Mouse (Mus musculus): ENCODE data around the gene D130043K22Rik.

D130043K22Rik gene

GRCm38 (mm10) chr13:24844983-24845955 is at the start of gene D130043K22Rik:
D130043K22Rik (plus strand) TSS chr13:24845135.
- DNase-seq (ENCODE audit: low spot score): peak; percentile 83

- DNase-seq (ENCODE audit: low spot score): no peak
Measured at GRCm38 (mm10) chr13:24798686-24799085, 46.2 kb upstream of the D130043K22Rik start.

- peak; percentile 13 for DNase-seq (ENCODE audit: low spot score)
Measured at GRCm38 (mm10) chr13:24799378-24799777, 45.6 kb upstream of the D130043K22Rik start.

GRCm38 (mm10) chr13:24799925-24800673 is 44.8 kb upstream of the D130043K22Rik start:
- DNase-seq (ENCODE audit: low spot score): peak; percentile 50

GRCm38 (mm10) chr13:24800674-24801307 is 44.1 kb upstream of the D130043K22Rik start:
- peak; percentile 96 for DNase-seq (ENCODE audit: low spot score)

- DNase-seq (ENCODE audit: low spot score): peak; percentile 68
Measured at GRCm38 (mm10) chr13:24801308-24801921, 43.5 kb upstream of the D130043K22Rik start, which contains the start of gene BC005537. BC005537 (plus strand) TSS chr13:24801657.

GRCm38 (mm10) chr13:24802131-24802691 is 42.7 kb upstream of the D130043K22Rik start:
- peak; percentile 41 for DNase-seq (ENCODE audit: low spot score)

GRCm38 (mm10) chr13:24803196-24803595 is 41.7 kb upstream of the D130043K22Rik start:
- DNase-seq (ENCODE audit: low spot score): no peak

GRCm38 (mm10) chr13:24806079-24806478 is 38.9 kb upstream of the D130043K22Rik start:
- DNase-seq (ENCODE audit: low spot score): no peak

GRCm38 (mm10) chr13:24812521-24812920 is 32.4 kb upstream of the D130043K22Rik start:
- DNase-seq (ENCODE audit: low spot score): no peak

GRCm38 (mm10) chr13:24814616-24815015 is 30.3 kb upstream of the D130043K22Rik start:
- DNase-seq (ENCODE audit: low spot score): no peak

GRCm38 (mm10) chr13:24816125-24817092 is 28.5 kb upstream of the D130043K22Rik start:
- DNase-seq (ENCODE audit: low spot score): peak; percentile 7

GRCm38 (mm10) chr13:24819931-24820330 is 25.0 kb upstream of the D130043K22Rik start:
- no peak for DNase-seq (ENCODE audit: low spot score)

- no peak for DNase-seq (ENCODE audit: low spot score)
Measured at GRCm38 (mm10) chr13:24822663-24823343, 22.1 kb upstream of the D130043K22Rik start.

GRCm38 (mm10) chr13:24824647-24825046 is 20.3 kb upstream of the D130043K22Rik start:
- no peak for DNase-seq (ENCODE audit: low spot score)

GRCm38 (mm10) chr13:24825587-24825986 is 19.3 kb upstream of the D130043K22Rik start:
- no peak for DNase-seq (ENCODE audit: low spot score)

- no peak for DNase-seq (ENCODE audit: low spot score)
Measured at GRCm38 (mm10) chr13:24826116-24826515, 18.8 kb upstream of the D130043K22Rik start.

- DNase-seq (ENCODE audit: low spot score): peak; percentile 19
Measured at GRCm38 (mm10) chr13:24830756-24831352, 14.1 kb upstream of the D130043K22Rik start.

Data from embryo, embryonic 10 days (tissue).